Mouse (Mus musculus) naive thymus-derived CD4-positive, alpha-beta T cell, adult 2 months (primary cell): ENCODE data around the gene Neurl1a.

Experiments
- DNase-seq: peaks from one replicate; pipeline ENCODE4 v3.0.0-alpha.2; 2011; ENCODE audit warnings: low read depth

Gene Neurl1a

GRCm38 (mm10) chr19:47286886-47287450 lies 108.3 kb downstream of the Neurl1a start:
- no peak for DNase-seq

- no peak for DNase-seq
Measured at GRCm38 (mm10) chr19:47291307-47292080, 112.9 kb downstream of the Neurl1a start.

GRCm38 (mm10) chr19:47292451-47292951 lies 113.9 kb downstream of the Neurl1a start:
- no peak for DNase-seq

GRCm38 (mm10) chr19:47298100-47298499 lies 119.5 kb downstream of the Neurl1a start:
- DNase-seq = no peak

DNA sequence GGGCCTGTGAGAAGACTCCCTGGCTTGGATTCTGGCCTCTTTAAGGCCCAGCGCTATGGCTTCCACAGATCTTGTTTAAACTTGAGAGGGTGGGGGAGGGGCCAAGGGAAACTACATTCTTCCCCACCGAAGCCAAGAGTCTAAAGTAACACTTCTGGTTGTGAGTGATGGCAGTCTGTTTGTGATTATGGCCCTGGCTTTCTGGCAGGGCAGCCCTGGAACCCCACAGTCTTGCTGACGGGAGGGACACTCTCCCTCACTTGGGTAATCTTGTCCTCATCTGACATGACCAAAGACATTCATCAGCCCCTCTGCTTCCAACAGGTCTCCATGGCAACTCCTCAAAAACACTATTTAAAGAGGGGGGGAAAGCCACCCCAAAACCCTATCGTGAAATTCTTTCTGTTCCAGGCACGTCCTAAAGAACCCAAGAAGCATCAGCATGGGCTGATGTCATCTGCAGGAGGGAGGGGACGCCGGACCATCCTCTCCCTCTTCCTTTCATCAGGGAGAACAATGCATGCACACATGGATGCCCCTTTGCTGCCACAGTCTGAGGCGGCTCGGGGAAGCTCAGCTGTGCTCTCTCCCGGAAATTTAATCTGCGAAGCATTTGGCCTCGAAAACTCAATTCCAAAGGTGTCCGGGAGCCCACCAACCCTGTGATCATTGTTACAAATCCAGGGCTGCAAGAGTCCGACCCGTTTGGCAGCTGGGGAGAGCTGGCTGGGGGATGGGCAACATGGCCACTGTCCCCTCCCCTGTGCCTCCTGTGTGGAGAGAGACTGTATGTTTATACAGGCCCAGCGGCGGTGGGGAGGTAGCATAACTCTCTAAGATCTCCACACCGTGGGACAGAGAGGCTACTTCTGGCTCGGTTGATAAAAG lies 122.9 kb downstream of the Neurl1a start:
- DNase-seq = no peak

GRCm38 (mm10) chr19:47302191-47302852 lies 123.7 kb downstream of the Neurl1a start:
- DNase-seq = no peak

GRCm38 (mm10) chr19:47303128-47303527 lies 124.5 kb downstream of the Neurl1a start:
- DNase-seq = no peak

GRCm38 (mm10) chr19:47304170-47304745 lies 125.6 kb downstream of the Neurl1a start:
- DNase-seq = no peak

DNA sequence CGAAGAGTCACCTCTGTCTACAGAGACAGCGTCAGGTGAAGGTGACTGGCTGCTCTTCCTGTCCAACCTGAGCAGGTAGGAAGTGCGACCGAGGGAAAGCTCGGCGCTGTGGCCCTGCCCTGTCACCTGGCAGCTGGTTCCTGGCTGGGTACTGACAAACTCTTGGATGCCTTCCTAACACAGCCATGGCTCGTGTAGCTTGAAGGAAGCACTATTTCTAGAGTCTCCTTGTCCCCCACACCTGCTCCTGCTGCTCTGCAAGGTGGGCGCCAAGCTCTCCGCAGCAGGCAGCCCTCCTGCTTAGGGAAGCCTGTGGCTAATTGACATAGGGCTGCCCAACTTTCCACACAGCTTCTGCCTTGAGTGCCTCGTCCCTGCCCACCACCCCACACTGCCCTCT lies 126.8 kb downstream of the Neurl1a start:
- no peak for DNase-seq

DNA sequence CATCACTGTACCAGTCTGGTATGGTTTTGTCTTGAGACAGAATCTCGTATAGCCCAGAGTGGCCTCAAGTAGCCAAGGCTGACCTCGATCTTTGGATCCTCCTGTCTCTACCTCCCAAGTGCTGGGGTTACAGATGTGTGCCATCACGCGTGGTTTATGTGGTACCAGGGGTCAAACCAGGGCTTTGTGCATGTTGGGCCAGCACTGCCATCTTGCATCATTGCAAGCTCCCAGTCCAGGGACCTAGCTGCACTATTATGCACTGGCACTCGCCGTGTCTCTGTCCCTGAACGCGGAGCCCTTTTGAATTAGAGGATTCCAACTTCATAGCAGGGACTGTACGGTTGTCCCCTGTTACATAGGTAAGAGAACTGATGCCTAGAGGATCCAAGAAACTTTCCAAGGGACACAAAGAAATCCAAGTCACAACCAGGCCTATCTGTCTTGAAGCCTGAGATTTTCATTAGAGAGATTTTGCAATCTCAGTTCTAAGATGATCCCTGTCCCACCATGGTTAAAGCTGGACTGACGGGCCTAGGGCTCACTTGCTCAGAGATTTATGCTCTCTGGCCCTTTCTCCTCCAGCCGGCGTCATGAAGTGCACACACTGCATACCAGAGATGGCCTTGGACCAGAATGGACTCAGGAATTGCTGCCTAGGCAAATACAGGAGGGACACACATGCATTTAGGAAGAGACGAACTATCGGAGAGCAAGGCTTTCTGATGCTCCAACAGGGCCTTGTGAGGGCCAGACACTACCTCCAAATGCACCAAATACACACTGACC lies 127.7 kb downstream of the Neurl1a start:
- no peak for DNase-seq

- no peak for DNase-seq
Measured at GRCm38 (mm10) chr19:47306917-47307315, 128.3 kb downstream of the Neurl1a start.
